Mouse (Mus musculus): ENCODE data around the gene Zfp866.

Zfp866 gene

DNA sequence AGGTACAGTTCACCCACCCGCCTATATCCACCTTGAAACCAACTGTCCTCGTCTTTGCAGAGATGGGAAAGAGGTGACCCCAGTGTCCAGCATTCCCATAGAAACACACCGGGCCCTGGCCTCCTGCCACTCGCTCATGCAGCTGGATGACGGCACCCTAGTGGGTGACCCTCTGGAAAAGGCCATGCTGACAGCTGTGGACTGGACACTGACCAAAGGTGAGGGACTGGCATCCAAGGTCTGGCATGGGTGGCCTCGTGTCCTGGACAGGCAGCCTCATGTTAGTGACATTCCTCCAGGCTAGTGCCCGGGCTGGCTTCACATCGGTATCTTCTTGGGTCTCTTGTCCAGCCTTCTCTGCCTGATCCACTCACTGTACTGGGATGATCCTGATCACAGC lies 8.3 kb upstream of the Zfp866 start:
- no peak for DNase-seq (ENCODE audit: extremely low spot score, low read depth, low spot score)

DNA sequence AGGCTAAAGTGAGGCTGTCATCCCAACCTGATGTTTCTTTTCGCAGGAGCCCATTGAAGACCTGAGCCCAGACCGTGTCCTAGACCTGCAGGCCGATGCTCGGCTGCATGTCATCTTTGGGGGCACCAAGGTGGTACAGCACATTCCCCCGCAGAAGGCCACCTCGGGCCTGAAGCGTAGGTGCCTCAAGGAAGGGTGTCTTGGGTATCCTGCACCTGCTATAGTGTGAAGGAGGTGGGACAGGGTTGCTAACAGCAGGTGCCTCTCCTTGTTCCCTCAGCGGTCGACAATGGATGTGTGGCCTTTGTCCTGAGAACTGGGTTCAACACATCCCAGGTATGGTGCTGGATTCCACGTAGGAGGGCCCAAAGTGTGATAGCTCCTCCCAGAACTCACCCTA lies 6.7 kb upstream of the Zfp866 start:
- DNase-seq (ENCODE audit: extremely low spot score, low read depth, low spot score) = no peak

DNA sequence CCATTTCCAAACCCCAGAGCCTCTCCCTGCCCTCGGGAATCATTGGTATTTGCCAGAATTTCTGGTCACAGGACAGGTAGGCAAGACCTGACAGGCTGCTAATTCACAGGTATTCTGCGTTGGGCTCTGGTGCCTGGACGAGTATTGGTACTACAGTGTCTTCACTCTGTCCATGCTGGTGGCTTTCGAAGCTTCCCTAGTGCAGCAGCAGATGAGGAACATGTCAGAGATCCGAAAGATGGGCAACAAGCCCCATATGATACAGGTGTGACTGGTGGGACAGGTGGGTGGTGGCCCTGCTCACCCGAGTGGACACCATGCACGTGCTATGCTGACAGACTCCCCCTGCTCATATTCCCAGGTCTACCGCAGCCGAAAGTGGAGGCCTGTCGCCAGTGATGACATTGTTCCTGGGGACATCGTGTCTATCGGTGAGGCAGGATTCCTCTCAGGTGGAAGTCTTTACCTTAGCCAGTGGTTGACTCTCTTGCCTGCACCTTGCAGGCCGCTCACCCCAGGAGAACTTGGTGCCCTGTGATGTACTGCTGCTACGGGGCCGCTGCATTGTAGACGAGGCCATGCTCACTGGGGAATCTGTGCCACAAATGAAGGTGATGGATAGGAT lies 5.9 kb upstream of the Zfp866 start:
- DNase-seq (ENCODE audit: extremely low spot score, low read depth, low spot score) = no peak

- DNase-seq (ENCODE audit: extremely low spot score, low read depth, low spot score) = no peak
Observed at GRCm38 (mm10) chr8:69794901-69795300, 3.9 kb upstream of the Zfp866 start.

DNA sequence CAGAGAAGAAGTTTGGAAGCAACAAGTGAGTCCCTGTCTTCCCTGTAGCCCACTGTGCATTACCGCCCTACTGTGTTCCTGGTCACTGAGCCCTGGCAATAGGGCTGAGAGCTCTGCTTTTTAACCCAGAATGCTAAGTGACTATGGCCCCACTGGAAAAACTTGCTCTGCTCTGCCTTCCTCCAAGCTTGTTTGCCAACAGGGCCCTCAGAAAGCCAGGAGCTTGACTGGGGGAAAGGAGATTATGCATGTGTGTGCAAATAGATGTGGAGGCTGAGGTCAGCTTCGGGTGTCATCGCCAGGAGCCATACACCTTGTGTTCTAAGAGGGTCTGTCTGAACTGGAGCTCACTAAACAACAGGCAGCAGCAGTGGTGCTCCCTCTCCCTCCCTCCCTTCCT lies 3.1 kb upstream of the Zfp866 start:
- DNase-seq (ENCODE audit: extremely low spot score, low read depth, low spot score) = no peak

- no peak for DNase-seq (ENCODE audit: extremely low spot score, low read depth, low spot score)
Observed at GRCm38 (mm10) chr8:69793666-69794065, 2.7 kb upstream of the Zfp866 start.

GRCm38 (mm10) chr8:69791415-69792068 lies 564 bp upstream of the Zfp866 start:
- no peak for DNase-seq (ENCODE audit: extremely low spot score, low read depth, low spot score)

DNA sequence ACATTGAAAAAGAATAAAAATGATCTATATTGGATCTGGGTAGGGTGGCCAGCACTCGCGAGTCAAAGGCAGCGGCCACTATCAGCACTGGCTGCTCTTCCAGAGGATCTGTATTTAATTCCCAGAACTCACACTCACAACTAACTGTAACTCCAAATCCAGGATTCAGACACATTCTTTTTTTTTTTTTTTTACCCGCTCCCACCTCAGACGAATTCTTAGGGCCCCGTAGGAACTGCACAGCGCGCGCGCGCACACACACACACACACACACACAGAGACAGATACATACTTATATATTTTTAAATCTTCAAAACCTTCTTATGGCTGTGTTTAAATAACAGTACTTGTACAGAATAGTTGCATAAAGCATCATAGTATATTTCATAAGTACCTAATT lies 614 bp downstream of the Zfp866 start:
- DNase-seq (ENCODE audit: extremely low spot score, low read depth, low spot score) = no peak

DNA sequence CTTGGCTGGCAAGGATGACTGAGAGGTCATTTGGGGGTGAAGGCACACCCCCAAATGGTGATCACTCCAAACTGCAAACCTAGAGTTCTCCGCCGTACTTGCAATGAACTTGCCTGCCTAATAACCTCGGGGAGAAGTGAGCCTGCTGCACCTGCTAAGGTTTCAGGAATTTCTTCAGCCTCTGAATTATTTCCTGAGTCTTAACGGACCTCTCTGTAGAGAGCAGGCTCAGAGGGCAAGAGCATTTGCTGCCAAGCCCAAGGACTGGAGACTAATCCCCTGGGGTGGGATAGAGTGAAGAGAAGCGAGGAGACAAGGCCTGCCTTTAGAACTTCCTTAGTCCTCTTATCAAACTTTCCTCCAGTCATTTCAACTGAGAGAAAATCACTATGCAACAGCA lies 1.2 kb downstream of the Zfp866 start:
- no peak for DNase-seq (ENCODE audit: extremely low spot score, low read depth, low spot score)

DNA sequence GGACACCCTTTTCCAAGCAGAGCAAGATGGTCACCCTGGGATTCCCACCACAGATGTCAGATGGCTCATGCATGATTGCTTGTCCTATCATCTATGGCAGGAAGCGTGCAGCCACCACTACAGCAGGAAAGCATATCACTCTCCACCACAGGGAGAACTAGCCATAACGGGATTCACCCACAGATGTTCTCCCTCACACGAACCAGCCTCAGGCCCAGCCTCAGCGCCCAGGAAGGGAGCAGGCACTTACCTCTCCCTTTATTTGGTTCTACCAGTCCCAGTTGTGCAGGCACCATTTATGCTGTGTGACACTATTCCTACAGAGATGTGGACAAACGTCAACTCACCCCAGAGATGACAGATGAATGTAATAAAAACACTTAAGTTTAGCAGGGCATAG lies 1.9 kb downstream of the Zfp866 start:
- no peak for DNase-seq (ENCODE audit: extremely low spot score, low read depth, low spot score)

DNA sequence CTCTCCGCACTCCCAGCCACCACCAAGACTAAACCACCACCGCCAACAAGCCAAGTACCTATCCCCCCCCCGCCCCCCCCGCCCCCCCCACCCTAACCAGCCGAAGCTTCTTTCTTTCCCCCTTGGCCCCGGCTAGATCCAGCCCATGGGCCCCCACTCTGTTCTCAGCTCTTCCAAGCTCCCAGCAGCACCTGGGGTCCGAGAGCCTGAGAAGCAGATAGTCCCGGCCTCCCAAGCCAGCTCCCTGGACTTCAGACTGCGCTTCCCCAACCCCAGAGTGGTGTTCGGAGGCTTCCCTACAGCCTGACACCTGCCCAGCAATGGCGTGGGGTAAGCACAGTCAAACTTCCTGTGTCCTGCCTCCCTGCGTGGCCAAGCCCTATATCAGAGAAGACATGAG lies 13.9 kb downstream of the Zfp866 start:
- DNase-seq (ENCODE audit: extremely low spot score, low read depth, low spot score) = no peak

- no peak for DNase-seq (ENCODE audit: extremely low spot score, low read depth, low spot score)
Observed at GRCm38 (mm10) chr8:69775149-69775534, 15.8 kb downstream of the Zfp866 start.

GRCm38 (mm10) chr8:69774503-69775148 lies 16.4 kb downstream of the Zfp866 start, which contains the start of gene Gm20422:
Gene Gm20422 (minus strand): TSS chr8:69774886.
- DNase-seq (ENCODE audit: extremely low spot score, low read depth, low spot score) = peak; percentile 96

DNA sequence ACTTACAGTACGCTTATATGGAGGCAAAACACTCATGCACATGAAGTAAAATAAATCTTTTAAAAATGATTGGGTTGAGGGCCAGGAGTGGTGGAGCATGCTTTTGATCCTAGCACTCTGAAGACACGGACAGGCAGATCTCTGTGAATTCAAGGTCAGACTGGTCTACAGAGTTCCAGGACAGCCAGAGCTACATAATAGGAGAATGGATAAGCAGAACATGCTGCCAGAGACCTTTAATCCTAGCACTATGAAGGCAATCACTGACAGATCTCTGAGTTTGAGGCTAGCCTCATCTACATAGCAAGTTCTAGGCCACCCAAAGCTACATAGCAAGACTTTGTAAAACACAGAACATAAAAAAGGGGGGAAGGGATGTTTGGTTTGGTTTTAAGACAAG lies 18.9 kb downstream of the Zfp866 start:
- no peak for DNase-seq (ENCODE audit: extremely low spot score, low read depth, low spot score)

DNA sequence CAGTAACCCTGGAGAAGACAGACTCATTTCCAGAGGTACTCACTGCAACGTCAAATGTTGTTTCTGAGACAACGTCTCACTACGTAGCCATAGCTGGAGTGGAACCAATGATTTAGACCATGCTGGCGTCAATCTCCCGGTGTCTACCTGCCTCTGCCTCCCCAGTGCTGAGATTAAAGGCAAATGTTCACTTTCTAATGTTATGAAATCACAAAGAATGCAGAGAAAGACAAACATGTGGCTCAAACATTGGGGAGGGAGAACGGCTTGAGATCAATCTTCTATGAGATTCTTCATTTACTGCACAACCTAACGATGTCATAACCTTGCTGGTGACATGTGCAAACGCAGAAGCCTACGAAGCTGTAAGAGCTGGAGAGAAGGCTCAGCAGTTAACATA lies 19.8 kb downstream of the Zfp866 start:
- DNase-seq (ENCODE audit: extremely low spot score, low read depth, low spot score) = no peak

DNA sequence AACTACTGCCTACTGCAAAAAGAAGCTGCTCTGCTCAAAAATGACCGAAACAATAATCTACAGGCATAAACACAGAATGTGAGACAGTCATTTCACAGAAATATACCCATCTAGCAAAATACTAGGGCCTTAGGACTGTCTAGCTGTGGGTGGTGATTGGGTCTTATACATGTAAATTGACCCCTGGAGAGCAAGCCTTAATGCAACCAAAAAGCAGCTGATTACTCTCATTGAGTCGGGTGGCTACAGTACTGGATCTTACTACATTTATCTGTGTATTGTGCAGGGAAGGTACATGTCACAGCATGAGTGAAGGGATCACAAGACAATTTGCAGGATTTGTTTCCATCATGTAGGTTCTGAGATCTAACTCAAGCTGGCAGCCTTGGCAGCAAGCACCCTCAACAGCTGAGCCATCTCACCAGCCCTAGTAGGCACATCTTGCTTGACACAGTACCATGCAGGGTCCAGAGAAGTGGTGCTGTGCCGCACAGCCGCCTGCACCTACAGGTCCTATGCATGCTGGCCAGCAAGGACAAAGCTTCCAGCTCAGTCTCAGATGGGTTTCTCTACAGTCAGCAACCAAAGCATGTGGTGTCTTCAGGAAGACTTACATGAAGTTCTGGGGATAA lies 29.0 kb downstream of the Zfp866 start:
- DNase-seq (ENCODE audit: extremely low spot score, low read depth, low spot score) = no peak

DNA sequence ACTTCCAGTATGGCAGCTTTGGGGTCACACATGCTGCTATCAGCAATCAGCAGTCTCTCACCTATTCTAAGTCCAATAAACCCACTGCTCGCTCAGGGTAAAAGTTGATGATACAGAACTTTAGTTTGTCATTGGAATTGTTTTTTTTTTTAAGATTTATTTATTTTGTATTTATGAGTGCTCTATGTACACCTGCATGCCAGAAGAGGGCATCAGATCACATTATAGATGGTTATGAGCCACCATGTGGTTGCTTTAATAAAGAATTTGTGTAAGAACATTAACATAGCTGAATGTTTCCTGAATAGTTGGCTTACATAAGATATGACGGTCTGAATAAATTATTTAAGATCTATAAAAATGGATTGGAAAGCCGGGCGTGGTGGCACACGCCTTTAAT lies 32.7 kb downstream of the Zfp866 start:
- DNase-seq (ENCODE audit: extremely low spot score, low read depth, low spot score) = no peak

DNA sequence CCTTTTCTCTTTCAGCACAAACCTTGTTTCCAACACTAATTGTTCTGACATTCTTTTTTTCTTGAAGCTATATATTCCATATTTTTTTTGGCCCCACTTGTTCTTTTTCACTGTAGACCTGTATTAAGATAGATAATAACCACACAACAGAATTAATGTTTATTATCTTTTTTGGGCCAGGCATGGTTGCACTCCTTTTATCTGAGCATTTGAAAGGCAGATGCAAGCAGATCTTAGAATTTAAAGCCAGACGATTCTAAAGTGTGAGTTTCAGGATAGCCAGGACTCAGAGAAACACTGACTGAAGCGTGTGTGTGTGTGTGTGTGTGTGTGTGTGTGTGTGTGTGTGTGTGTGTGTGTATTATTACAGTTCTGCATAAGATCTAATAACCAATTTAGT lies 38.5 kb downstream of the Zfp866 start:
- no peak for DNase-seq (ENCODE audit: extremely low spot score, low read depth, low spot score)

DNA sequence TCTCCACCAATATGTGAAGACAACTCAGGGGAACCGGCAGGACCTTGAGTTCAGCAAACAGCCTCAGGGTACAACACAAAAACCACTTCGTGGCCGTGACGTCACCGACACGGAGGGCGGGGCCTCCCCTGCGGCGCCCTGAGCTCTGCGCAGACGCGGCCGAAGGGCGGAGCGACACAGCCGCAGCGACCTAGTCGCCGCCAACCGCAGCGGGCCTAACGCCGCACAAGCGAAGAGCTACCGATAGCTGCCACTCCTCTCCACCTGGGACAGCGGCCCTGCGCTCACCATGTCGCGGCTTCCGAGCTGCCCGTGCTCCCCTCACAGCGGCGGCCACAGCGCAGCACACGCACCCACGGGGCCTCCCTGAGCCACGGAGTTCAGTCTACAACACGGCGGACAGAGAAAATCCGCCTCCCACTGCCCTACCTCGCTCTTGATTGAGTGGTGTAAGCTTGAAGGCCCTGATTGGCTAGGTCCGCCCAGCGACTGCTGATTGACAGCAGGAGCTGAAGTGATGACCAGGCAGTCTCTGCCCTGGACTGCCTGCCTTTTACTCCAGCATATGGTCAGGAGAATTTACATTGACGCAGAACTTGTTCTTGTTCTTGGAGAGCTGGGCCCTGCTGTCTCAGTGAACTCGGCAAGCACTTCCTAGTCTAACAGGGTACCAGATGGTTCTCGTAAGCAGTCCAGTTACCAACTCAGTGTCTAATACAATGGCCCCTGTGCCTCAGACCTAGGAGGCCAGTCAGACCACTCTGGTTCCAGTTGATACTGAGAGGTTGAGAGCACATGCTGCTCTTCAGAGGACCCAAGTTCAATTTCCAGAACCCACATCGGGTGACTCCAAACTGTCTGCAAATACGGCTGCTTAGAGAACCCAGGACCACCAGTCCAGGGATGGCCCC lies 41.2 kb downstream of the Zfp866 start, which contains the start of gene Zfp963:
TSS of gene Zfp963 (minus strand) at position 427 of the 911 bp plus-strand sequence.
- peak; percentile 80 for DNase-seq (ENCODE audit: extremely low spot score, low read depth, low spot score)

- DNase-seq (ENCODE audit: extremely low spot score, low read depth, low spot score) = no peak
Observed at GRCm38 (mm10) chr8:69741231-69741630, 49.7 kb downstream of the Zfp866 start.

DNA sequence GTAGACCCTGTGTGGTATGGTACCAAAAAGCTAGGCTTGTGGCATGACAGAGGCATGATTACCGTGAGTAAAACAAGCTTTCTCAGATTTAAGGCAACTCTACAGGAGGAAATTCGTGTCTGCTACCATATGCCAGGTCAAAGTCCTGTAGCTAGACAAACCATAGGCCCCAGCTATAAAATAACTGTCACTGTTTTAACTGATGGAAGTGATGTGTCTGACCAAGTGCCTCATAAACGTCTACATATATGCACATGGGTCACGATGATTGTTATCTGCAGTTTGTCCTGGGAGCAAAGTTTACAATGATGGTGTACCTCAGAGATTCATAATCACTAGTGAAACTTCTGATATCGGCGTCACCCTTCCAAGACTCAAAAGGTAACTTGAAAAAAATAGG lies 50.2 kb downstream of the Zfp866 start:
- DNase-seq (ENCODE audit: extremely low spot score, low read depth, low spot score) = no peak
